Mouse (Mus musculus): ENCODE measurements at regions not wholly inside any gene's neighbourhood (a gene's known extent, or its start where the extent isn't known, plus 50 kb on each side); places are given as distances from the start of the nearest gene placed in this dataset.
A peak's percentile ranks its signal among the peaks of the same experiment; 100 is the strongest.

GRCm38 (mm10) chrX:76680890-76681289, 78.2 kb upstream of the Cldn34d start:
- H3K9ac ChIP-seq = no peak overlapping the region
- ATAC-seq (ENCODE audit: low FRiP score) = no peak
- H3K4me3 ChIP-seq (replicated peaks; ENCODE audit: low read length) = no peak overlapping the region
- peak; percentile 76 for DNase-seq (ENCODE audit: low spot score)
- H3K36me3 ChIP-seq (replicated peaks; ENCODE audit: control insufficient read depth, insufficient read depth) = no peaks in the 10 kb centered on the region
- no peaks in the 10 kb centered on the region for H3K4me1 ChIP-seq (replicated peaks; ENCODE audit: control insufficient read depth, insufficient read depth, low read length)
- no peak overlapping the region for H3K4me2 ChIP-seq (replicated peaks)
- no peaks in the 10 kb centered on the region for H3K27me3 ChIP-seq (ENCODE audit: control insufficient read depth, insufficient read depth, low read length)
- no peak overlapping the region for H3K27ac ChIP-seq
- H3K9me3 ChIP-seq (ENCODE audit: control insufficient read depth, low read length) = no peaks in the 10 kb centered on the region
